Mouse (Mus musculus) liver, embryonic 15.5 days (tissue): Measurements from ENCODE around the gene Pou2f1. TPM values are rescaled to one million over a fixed set of nuclear protein-coding genes. Genes with fewer than 3 reads are reported as not detected.

Experiments used
- ATAC-seq: fragments of 200-750 bp; cut with Nextera tagmentation; 2 replicates; pipeline ENCODE4 v1.8.0; 2017; ENCODE audit warnings: moderate number of reproducible peaks, mild to moderate bottlenecking, moderate library complexity; ENCODE audit not compliant: insufficient read depth
- H3K27ac ChIP-seq: fragments of 300-500 bp; sonication (generic); replicated peaks from 2 replicates; pipeline ENCODE4 v1.5.1; 2015; ENCODE audit warnings: mild to moderate bottlenecking, inconsistent platforms
- H3K27me3 ChIP-seq: fragments of 300-500 bp; sonication (generic); 2 replicates; pipeline ENCODE4 v1.6.1; 2015; ENCODE audit warnings: mild to moderate bottlenecking, inconsistent platforms
- H3K36me3 ChIP-seq: fragments of 300-500 bp; sonication (generic); replicated peaks from 2 replicates; pipeline ENCODE4 v1.6.1; 2015; ENCODE audit warnings: moderate library complexity, mild to moderate bottlenecking, inconsistent platforms
- H3K4me1 ChIP-seq: fragments of 300-500 bp; sonication (generic); replicated peaks from 2 replicates; pipeline ENCODE4 v1.6.1; 2015; ENCODE audit warnings: inconsistent platforms
- H3K4me2 ChIP-seq: fragments of 300-500 bp; sonication (generic); 2 replicates; pipeline ENCODE4 v1.6.1; 2015; ENCODE audit warnings: moderate library complexity, mild to moderate bottlenecking, inconsistent platforms
- H3K4me3 ChIP-seq: fragments of 300-500 bp; sonication (generic); replicated peaks from 2 replicates; pipeline ENCODE4 v1.5.1; 2015; ENCODE audit warnings: mild to moderate bottlenecking, inconsistent platforms
- H3K9ac ChIP-seq: fragments of 300-500 bp; sonication (generic); 2 replicates; pipeline ENCODE4 v1.6.1; 2015; ENCODE audit warnings: moderate library complexity, mild to moderate bottlenecking, inconsistent platforms
- H3K9me3 ChIP-seq: fragments of 300-500 bp; sonication (generic); replicated peaks from 2 replicates; pipeline ENCODE4 v1.6.1; 2016; ENCODE audit warnings: inconsistent platforms
- WGBS: fragments of 180-500 bp; shearing (Covaris S2); methylation state at CpG from one replicate; pipeline ENCODE4 v1.1.7; 2015; ENCODE audit warnings: mixed read lengths; ENCODE audit not compliant: insufficient replicate concordance; 5-methylcytosine and 5-hydroxymethylcytosine counted together
- polyA plus RNA-seq: library from polyadenylated mRNA; unstranded; fragments of >200 nt; fragmentation: Nextera tagmentation; extraction: Ambion mirVana; gene quantifications from 2 replicates; pipeline ENCODE4 v1.2.1, GENCODE M21; 2015

Gene Pou2f1
- polyA plus RNA-seq, 1 experiment from 2014 or later, result 3.0 TPM

- peaks cover 16% of the 10 kb centered on the region for H3K27me3 ChIP-seq
- no peaks in the 10 kb centered on the region for H3K36me3 ChIP-seq
- H3K4me1 ChIP-seq, result peaks cover 38% of the 10 kb centered on the region
- 24% methylated on average over 8 of the region's 8 CpGs for WGBS
- H3K4me2 ChIP-seq, result peak overlapping the region; percentile 60
- H3K9me3 ChIP-seq, result no peaks in the 10 kb centered on the region
- peak overlapping the region; percentile 31 for H3K9ac ChIP-seq
- 0 out of 2 replicates have a peak overlapping the region, but pooled peaks have one; percentile 0 for H3K4me3 ChIP-seq
- H3K27ac ChIP-seq, result peak overlapping the region; percentile 80
- ATAC-seq, result peak; percentile 99
These were observed 184.2 kb downstream of the Pou2f1 start for GRCm38 (mm10) chr1:165818145-165818860.

DNA sequence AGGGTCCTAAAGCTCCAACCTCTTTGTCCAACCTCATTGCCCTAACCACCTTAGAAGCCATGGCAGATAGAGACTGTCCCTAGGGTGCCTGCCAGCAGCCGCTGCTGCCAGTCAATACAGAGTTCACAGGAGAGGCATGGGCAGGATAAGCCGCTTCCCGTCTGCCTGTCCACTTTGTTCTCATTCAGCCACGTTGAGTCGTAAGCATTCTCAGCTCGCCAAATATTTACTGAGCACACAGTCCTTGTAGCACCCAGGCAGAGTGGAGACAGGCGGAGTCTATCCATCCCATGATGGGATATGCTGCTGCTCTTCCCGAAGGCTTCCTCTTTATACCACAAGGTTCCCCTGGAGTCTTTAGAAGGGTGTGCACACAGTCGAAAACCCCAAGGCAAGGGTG, 185.2 kb downstream of the Pou2f1 start:
- H3K4me3 ChIP-seq, result no peak overlapping the region
- H3K9ac ChIP-seq, result no peak overlapping the region
- peaks cover 38% of the 10 kb centered on the region for H3K4me1 ChIP-seq
- peaks cover 17% of the 10 kb centered on the region for H3K27me3 ChIP-seq
- peak overlapping the region; percentile 80; the same call in 1 of the 2 replicates for H3K27ac ChIP-seq
- no peak for ATAC-seq
- H3K4me2 ChIP-seq, result 0 out of 2 replicates have a peak overlapping the region, but pooled peaks have one; percentile 60
- WGBS, result 54% methylated on average over 9 of the region's 9 CpGs
- no peaks in the 10 kb centered on the region for H3K9me3 ChIP-seq
- no peaks in the 10 kb centered on the region for H3K36me3 ChIP-seq

DNA sequence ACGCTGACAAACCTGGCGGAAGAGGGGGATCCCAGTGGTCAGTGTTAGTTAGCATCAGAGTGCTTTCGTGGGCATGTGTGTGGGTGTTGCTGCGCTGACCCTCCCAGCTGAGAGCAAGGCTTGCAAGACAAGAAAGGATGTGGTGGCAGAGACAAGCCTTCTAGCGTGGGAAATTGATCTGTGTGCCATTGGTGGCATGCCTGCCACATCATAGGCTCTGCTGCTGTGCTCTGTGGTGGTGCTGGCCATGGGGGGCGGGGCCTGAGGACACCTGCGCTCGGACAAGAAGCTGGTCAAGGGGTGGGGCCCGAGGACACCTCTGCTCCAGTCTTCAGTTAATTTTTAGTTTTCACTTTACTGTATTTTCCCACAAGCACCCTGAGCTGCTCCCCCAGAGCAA, 186.1 kb downstream of the Pou2f1 start:
- Histone ChIP-seq H3K27ac (no peak overlapping the region), H3K4me3 (no peak overlapping the region), H3K9ac (no peak overlapping the region), H3K4me1 (peaks cover 38% of the 10 kb centered on the region), H3K27me3 (peaks cover 23% of the 10 kb centered on the region), H3K4me2 (no peak overlapping the region), H3K9me3 (no peaks in the 10 kb centered on the region), H3K36me3 (no peaks in the 10 kb centered on the region)
- ATAC-seq, result no peak
- WGBS, result 75% methylated on average over 9 of the region's 9 CpGs

Other genes starting within 250 kb of the Pou2f1 start
- 334 TPM in 2 replicates for gene Creg1, start 238.9 kb downstream of the Pou2f1 start, polyA plus RNA-seq
- gene Cd247, start 214.0 kb downstream of the Pou2f1 start, polyA plus RNA-seq, result 0.20 TPM in 1 of 2 replicates, not detected in the other
- 0.26 and 0.53 TPM in 2 replicates for gene Dusp27, start 125.2 kb upstream of the Pou2f1 start, polyA plus RNA-seq
- gene Gpa33, start 127.6 kb upstream of the Pou2f1 start, polyA plus RNA-seq, result 0.07 and 0.09 TPM in 2 replicates
- 0.07 and 0.10 TPM in 2 replicates for gene Mael, start 236.1 kb upstream of the Pou2f1 start, polyA plus RNA-seq